Mouse (Mus musculus) spleen, adult 2 months (tissue): Measurements from ENCODE around the gene Tm6sf2.

Experiments
- CTCF ChIP-seq: fragments of 200-500 bp; IDR thresholded peaks from 2 replicates; pipeline ENCODE4 v1.5.1; 2011; ENCODE audit warnings: mild to moderate bottlenecking, inconsistent platforms; ENCODE audit not compliant: insufficient read depth, insufficient read length, insufficient replicate concordance; ENCODE audit errors: extremely low read depth
- POLR2A ChIP-seq: fragments of 200-500 bp; IDR thresholded peaks from 2 replicates; pipeline ENCODE4 v1.6.1; 2011; ENCODE audit warnings: low read depth, low read length, inconsistent platforms

GRCm38 (mm10) chr8:70089296-70089960, 16.7 kb downstream of the Tm6sf2 start:
- TF ChIP-seq CTCF = no peak
- no peak for TF ChIP-seq POLR2A
